Mouse (Mus musculus): ENCODE measurements around the gene Nub1. TPM values are rescaled to one million over a fixed set of nuclear protein-coding genes. Genes with fewer than 3 reads are reported as not detected.

Nub1 gene
- polyA plus RNA-seq, 1 experiment from 2014 or later: 49.8 TPM

GRCm38 (mm10) chr5:24756931-24757330 is 71.6 kb downstream of the Nub1 start:
- WGBS: 49% methylated on average over 3 of the region's 3 CpGs
- no peaks in the 10 kb centered on the region for H3K9me3 ChIP-seq (replicated peaks; ENCODE audit: control insufficient read depth, low read length, poor library complexity, severe bottlenecking)
- no peaks in the 10 kb centered on the region for H3K27me3 ChIP-seq (ENCODE audit: control insufficient read depth, insufficient read depth, low read depth, low read length)
- peaks cover 3% of the 10 kb centered on the region for H3K4me1 ChIP-seq (ENCODE audit: control insufficient read depth, insufficient read depth, low read length)
- ATAC-seq: no peak
- H3K4me2 ChIP-seq (ENCODE audit: low read length): no peak overlapping the region
- H3K9ac ChIP-seq (ENCODE audit: low read depth, low read length): no peak overlapping the region
- no peaks in the 10 kb centered on the region for H3K36me3 ChIP-seq (ENCODE audit: control insufficient read depth, insufficient read depth, low read length)
- no peak overlapping the region for H3K4me3 ChIP-seq (ENCODE audit: low read depth, low read length)
- H3K27ac ChIP-seq (ENCODE audit: low read length): no peak overlapping the region

- whole genome bisulfite sequencing: 27% methylated on average over 18 of the region's 18 CpGs
- Histone ChIP-seq H3K4me3 (ENCODE audit: low read depth, low read length) (no peak within 1 kb of the TSS), H3K27ac (ENCODE audit: low read length) (no peak within 1 kb of the TSS), H3K4me2 (ENCODE audit: low read length) (no peak within 1 kb of the TSS), H3K9ac (ENCODE audit: low read depth, low read length) (no peak within 1 kb of the TSS), H3K9me3 (replicated peaks; ENCODE audit: control insufficient read depth, low read length, poor library complexity, severe bottlenecking) (no peaks in the 10 kb centered on the region), H3K27me3 (ENCODE audit: control insufficient read depth, insufficient read depth, low read depth, low read length) (no peaks in the 10 kb centered on the region), H3K36me3 (ENCODE audit: control insufficient read depth, insufficient read depth, low read length) (no peaks in the 10 kb centered on the region), H3K4me1 (ENCODE audit: control insufficient read depth, insufficient read depth, low read length) (no peaks in the 10 kb centered on the region)
- no peak for ATAC-seq
These were observed 72.5 kb downstream of the Nub1 start, which contains the start of gene Crygn for GRCm38 (mm10) chr5:24757816-24758215. Crygn (minus strand) TSS chr5:24758008.

Other genes with a start within 250 kb of the Nub1 start
- gene Fastk, start 240.2 kb upstream of the Nub1 start, polyA plus RNA-seq (2015; fragmentation: Nextera tagmentation; extraction: Ambion mirVana): 93.0 and 96.2 TPM in 2 replicates
- 60.1 and 63.2 TPM in 2 replicates for gene Tmub1, start 237.7 kb upstream of the Nub1 start, polyA plus RNA-seq (2015; fragmentation: Nextera tagmentation; extraction: Ambion mirVana)
- 55.6 and 56.9 TPM in 2 replicates for gene Agap3, start 233.4 kb upstream of the Nub1 start, polyA plus RNA-seq (2015; fragmentation: Nextera tagmentation; extraction: Ambion mirVana)
- 0.20 and 0.21 TPM in 2 replicates for gene Gbx1, start 158.3 kb upstream of the Nub1 start, polyA plus RNA-seq (2015; fragmentation: Nextera tagmentation; extraction: Ambion mirVana)
- gene Asb10, start 144.6 kb upstream of the Nub1 start, polyA plus RNA-seq (2015; fragmentation: Nextera tagmentation; extraction: Ambion mirVana): 0.15 TPM in 1 of 2 replicates, not detected in the other
- gene 4931409K22Rik, start 128.7 kb upstream of the Nub1 start, polyA plus RNA-seq (2015; fragmentation: Nextera tagmentation; extraction: Ambion mirVana): 0.08 TPM in 1 of 2 replicates, not detected in the other
- 78.0 and 85.0 TPM in 2 replicates for gene Abcf2, start 108.1 kb upstream of the Nub1 start, polyA plus RNA-seq (2015; fragmentation: Nextera tagmentation; extraction: Ambion mirVana)
- gene Chpf2, start 98.8 kb upstream of the Nub1 start, polyA plus RNA-seq (2015; fragmentation: Nextera tagmentation; extraction: Ambion mirVana): 16.6 and 23.3 TPM in 2 replicates
- 173 and 192 TPM in 2 replicates for gene Smarcd3, start 61.1 kb upstream of the Nub1 start, polyA plus RNA-seq (2015; fragmentation: Nextera tagmentation; extraction: Ambion mirVana)
- 4.4 and 5.7 TPM in 2 replicates for gene Wdr86, start 45.2 kb downstream of the Nub1 start, polyA plus RNA-seq (2015; fragmentation: Nextera tagmentation; extraction: Ambion mirVana)
- gene Crygn, start 72.5 kb downstream of the Nub1 start, polyA plus RNA-seq (2015; fragmentation: Nextera tagmentation; extraction: Ambion mirVana): 1.4 and 2.1 TPM in 2 replicates
- 255 and 277 TPM in 2 replicates for gene Rheb, start 157.1 kb downstream of the Nub1 start, polyA plus RNA-seq (2015; fragmentation: Nextera tagmentation; extraction: Ambion mirVana)

Measured in midbrain, embryonic 16.5 days (tissue).